Mouse (Mus musculus): Measurements from ENCODE around the gene Ssna1. TPM values are rescaled to one million over a fixed set of nuclear protein-coding genes. Genes with fewer than 3 reads are reported as not detected.

Ssna1 gene
- polyA plus RNA-seq, 1 experiment from 2014 or later: 173 TPM

DNA sequence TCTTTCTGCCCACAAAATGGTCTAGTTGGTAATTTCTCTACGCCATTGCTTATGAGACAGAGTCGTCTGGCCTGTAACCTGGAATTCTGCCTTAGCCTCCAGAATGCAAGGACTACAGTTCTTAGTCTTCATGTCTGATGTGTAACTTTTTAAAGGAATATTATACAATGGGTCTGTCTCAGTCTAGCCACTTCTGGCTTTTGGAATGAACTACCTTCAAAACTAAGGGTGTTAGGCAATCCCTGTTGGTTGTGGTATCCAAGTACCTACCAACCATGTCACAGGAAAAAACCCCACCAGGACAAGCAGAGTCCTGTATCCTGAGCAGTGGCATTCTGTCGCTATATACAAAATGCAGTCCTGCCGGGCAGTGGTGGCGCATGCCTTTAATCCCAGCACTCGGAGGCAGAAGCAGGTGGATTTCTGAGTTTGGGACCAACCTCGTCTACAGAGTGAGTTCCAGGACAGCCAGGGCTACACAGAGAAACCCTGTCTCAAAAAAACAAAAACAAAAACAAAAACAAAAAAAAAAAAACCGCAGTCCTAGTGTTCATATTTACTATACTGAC, 46.3 kb downstream of the Ssna1 start:
- no peak for DNase-seq (ENCODE audit: low spot score)
- Histone ChIP-seq H3K36me3 (ENCODE audit: insufficient read depth, low read length) (peaks cover 9% of the 10 kb centered on the region), H3K27me3 (replicated peaks; ENCODE audit: insufficient read depth, low read length) (no peaks in the 10 kb centered on the region; the same call in 1 of the 2 replicates), H3K4me2 (replicated peaks; ENCODE audit: low read depth, low read length) (peak overlapping the region; percentile 55), H3K4me3 (ENCODE audit: low read depth, low read length) (peak overlapping the region; percentile 46; the same call in 1 of the 2 replicates), H3K4me1 (ENCODE audit: insufficient read depth, low read depth, low read length) (peaks cover 6% of the 10 kb centered on the region; the same call in 1 of the 2 replicates), H3K9me3 (ENCODE audit: low read length) (no peaks in the 10 kb centered on the region), H3K27ac (ENCODE audit: low read length) (peak overlapping the region; percentile 93), H3K9ac (replicated peaks; ENCODE audit: low read depth) (no peak overlapping the region)
- no peak for TF ChIP-seq EP300 (IDR thresholded peaks at IDR 0.05)
- TF ChIP-seq CTCF (IDR thresholded peaks at IDR 0.05): no peak
- no peak for ATAC-seq
- 65% methylated on average over 8 of the region's 8 CpGs for WGBS

DNA sequence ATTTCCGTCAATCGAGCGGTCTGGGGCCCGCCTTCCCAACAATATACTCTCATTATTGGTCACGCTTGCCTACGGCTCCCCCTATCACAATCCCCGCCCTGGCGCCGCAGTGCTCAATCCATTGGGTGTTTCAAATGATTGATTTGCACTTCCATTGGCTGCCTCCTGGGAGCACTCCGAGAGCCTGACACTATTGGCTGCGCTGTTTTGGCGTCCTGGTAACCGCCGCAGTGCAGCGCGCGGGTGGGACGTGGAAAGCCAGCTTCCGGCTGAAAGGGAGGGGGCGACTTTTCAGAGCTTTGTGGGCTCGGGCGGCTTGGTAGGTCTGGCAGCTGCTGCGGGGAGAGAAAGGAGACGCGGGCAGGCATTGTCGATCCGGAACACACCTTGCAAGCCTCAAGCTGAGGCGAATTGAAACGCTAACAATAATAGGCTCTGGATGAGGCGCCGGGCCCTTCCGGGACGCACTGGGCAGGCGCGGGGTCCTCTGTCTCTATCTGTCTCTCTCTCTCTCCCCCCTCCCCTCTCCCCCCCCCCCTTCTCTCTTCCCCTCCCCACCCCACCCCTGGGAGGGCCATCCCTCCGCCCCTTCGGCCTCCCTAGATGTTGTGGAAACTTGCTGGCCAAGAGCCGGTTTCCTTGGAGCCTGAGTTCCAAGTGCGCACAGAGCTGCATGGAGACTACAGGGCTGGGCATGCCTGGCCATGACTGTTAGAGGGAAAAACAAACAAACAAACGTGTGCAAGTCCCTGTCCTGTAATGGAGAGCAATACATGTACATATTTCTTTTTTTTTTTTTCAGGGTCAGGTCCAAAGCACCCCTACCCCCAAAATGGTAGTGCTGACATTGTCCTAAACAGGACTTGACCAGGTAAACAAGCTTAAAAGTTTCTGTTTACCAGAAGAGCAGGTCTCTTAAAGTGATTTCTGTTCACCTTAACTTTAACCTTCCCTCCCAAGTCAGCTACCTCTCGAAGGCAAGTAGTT, 47.2 kb downstream of the Ssna1 start:
- H3K4me3 ChIP-seq (ENCODE audit: low read depth, low read length): peak overlapping the region; percentile 90
- ATAC-seq (peak; percentile 91), DNase-seq (ENCODE audit: low spot score) (peak; percentile 100)
- H3K4me2 ChIP-seq (replicated peaks; ENCODE audit: low read depth, low read length): peak overlapping the region; percentile 55
- TF ChIP-seq EP300 (IDR thresholded peaks at IDR 0.05) (peak; percentile 45; the same call in 1 of the 2 replicates), CTCF (IDR thresholded peaks at IDR 0.05) (no peak)
- no peaks in the 10 kb centered on the region for H3K9me3 ChIP-seq (ENCODE audit: low read length)
- H3K36me3 ChIP-seq (ENCODE audit: insufficient read depth, low read length): peaks cover 9% of the 10 kb centered on the region
- H3K27me3 ChIP-seq (replicated peaks; ENCODE audit: insufficient read depth, low read length): no peaks in the 10 kb centered on the region
- H3K27ac ChIP-seq (ENCODE audit: low read length): peak overlapping the region; percentile 93
- peaks cover 6% of the 10 kb centered on the region; the same call in 1 of the 2 replicates for H3K4me1 ChIP-seq (ENCODE audit: insufficient read depth, low read depth, low read length)
- peak overlapping the region; percentile 52 for H3K9ac ChIP-seq (replicated peaks; ENCODE audit: low read depth)
- WGBS: 2% methylated on average over 40 of the region's 41 CpGs

DNA sequence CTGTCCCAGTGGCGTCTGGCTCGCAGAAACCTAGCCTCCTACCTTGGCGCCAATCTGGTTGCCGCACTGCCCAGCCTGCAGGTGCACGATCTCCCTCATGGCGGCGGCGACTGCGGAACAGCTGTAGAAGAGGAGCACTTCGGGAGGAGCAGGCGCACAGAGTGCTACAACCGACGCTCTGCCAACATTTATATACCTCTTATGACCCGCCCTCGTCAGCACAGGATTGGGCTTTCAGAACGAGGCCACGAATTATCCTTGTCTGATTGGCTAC, 47.8 kb downstream of the Ssna1 start, which contains the start of gene Tubb4b:
TSS of gene Tubb4b (minus strand) at position 211 of the 274 bp plus-strand sequence.
- TF ChIP-seq EP300 (IDR thresholded peaks at IDR 0.05): peak; percentile 74; the same call in 1 of the 2 replicates
- TF ChIP-seq CTCF (IDR thresholded peaks at IDR 0.05): peak; percentile 52
- WGBS: under 1% methylated on average over 17 of the region's 17 CpGs
- H3K4me3 ChIP-seq (ENCODE audit: low read depth, low read length): peak within 1 kb of the TSS; percentile 90

DNA sequence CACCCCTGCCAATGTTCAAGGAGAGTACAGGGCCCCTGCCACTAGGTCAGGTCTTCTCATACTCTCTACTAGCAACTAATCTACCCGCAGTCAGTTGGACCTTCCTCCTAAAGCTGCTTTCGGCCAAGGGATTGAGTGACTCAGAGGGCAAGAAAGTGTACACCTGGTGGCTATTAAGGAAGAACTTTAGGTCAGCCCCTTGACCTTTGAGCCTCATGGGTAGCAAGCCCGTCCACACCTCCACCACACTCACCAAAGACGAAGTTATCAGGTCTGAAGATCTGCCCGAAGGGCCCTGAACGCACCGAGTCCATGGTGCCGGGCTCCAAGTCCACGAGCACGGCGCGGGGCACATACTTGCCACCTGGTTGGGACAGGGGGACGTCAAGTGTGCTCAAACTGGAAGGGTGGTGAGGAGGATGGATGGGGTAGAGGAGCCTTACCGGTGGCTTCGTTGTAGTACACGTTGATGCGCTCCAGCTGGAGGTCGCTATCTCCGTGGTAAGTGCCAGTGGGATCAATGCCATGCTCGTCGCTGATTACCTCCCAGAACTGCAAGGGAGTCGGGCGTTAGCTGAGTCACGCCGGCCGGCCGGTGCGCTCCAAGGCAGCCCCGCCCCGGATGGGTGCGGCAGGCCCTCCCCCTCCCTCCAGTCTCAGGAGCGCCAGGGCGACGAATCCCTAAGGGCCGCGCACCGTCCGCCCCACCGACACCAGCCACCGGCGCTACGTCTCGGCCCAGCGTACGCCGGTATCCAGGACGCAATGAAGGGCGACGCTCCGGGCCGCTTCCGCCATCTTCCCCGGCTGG, 48.4 kb downstream of the Ssna1 start:
- peak overlapping the region; percentile 90 for H3K4me3 ChIP-seq (ENCODE audit: low read depth, low read length)
- peak; percentile 94 for DNase-seq (ENCODE audit: low spot score)
- WGBS: under 1% methylated on average over 39 of the region's 53 CpGs

More for the DNA sequence above, 47.8 kb downstream of the Ssna1 start, which contains the start of gene Tubb4b:
- no peaks in the 10 kb centered on the region for H3K27me3 ChIP-seq (replicated peaks; ENCODE audit: insufficient read depth, low read length)
- peaks cover 6% of the 10 kb centered on the region; the same call in 1 of the 2 replicates for H3K4me1 ChIP-seq (ENCODE audit: insufficient read depth, low read depth, low read length)
- peak within 1 kb of the TSS; percentile 97 for H3K27ac ChIP-seq (ENCODE audit: low read length)
- no peak for DNase-seq (ENCODE audit: low spot score)
- ATAC-seq: no peak
- H3K36me3 ChIP-seq (ENCODE audit: insufficient read depth, low read length): peaks cover 9% of the 10 kb centered on the region
- peak within 1 kb of the TSS; percentile 79 for H3K4me2 ChIP-seq (replicated peaks; ENCODE audit: low read depth, low read length)
- no peaks in the 10 kb centered on the region for H3K9me3 ChIP-seq (ENCODE audit: low read length)
- H3K9ac ChIP-seq (replicated peaks; ENCODE audit: low read depth): peak within 1 kb of the TSS; percentile 91

DNA sequence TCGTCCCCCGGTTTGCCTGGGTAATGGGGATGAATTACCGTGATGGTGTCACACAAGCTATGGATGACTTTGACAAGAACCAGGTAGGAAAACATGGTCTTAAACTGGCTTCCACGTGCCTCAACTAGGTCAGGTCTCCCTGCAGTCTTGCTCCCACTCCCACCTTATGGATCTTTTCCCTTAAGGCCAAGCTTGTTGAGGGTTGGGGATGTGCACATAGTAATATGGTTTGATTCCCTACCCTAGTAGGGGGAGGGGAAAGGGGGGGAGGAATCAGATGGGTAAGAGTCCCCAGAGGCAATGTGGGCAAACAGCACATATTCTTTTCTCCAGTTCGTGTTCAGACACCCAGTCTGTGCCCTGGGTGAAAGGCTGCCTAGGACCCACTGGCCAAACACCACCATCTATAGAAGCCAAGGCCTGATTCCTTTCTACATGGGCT, 50.9 kb downstream of the Ssna1 start:
- Histone ChIP-seq H3K9ac (replicated peaks; ENCODE audit: low read depth) (no peak overlapping the region), H3K4me2 (replicated peaks; ENCODE audit: low read depth, low read length) (no peak overlapping the region), H3K9me3 (ENCODE audit: low read length) (no peaks in the 10 kb centered on the region), H3K4me1 (ENCODE audit: insufficient read depth, low read depth, low read length) (peaks cover 6% of the 10 kb centered on the region; the same call in 1 of the 2 replicates), H3K36me3 (ENCODE audit: insufficient read depth, low read length) (peaks cover 9% of the 10 kb centered on the region), H3K4me3 (ENCODE audit: low read depth, low read length) (no peak overlapping the region), H3K27me3 (replicated peaks; ENCODE audit: insufficient read depth, low read length) (no peaks in the 10 kb centered on the region), H3K27ac (ENCODE audit: low read length) (no peak overlapping the region)
- TF ChIP-seq EP300 (IDR thresholded peaks at IDR 0.05): no peak
- TF ChIP-seq CTCF (IDR thresholded peaks at IDR 0.05): no peak
- DNase-seq (ENCODE audit: low spot score): no peak
- WGBS: 61% methylated on average over 5 of the region's 5 CpGs
- ATAC-seq: no peak

More for the DNA sequence above, 48.4 kb downstream of the Ssna1 start:
- peak; percentile 59 for ATAC-seq
- Histone ChIP-seq H3K9ac (replicated peaks; ENCODE audit: low read depth) (peak overlapping the region; percentile 91), H3K27ac (ENCODE audit: low read length) (peak overlapping the region; percentile 97), H3K36me3 (ENCODE audit: insufficient read depth, low read length) (peaks cover 9% of the 10 kb centered on the region), H3K9me3 (ENCODE audit: low read length) (no peaks in the 10 kb centered on the region), H3K4me1 (ENCODE audit: insufficient read depth, low read depth, low read length) (peaks cover 6% of the 10 kb centered on the region; the same call in 1 of the 2 replicates), H3K27me3 (replicated peaks; ENCODE audit: insufficient read depth, low read length) (no peaks in the 10 kb centered on the region), H3K4me2 (replicated peaks; ENCODE audit: low read depth, low read length) (peak overlapping the region; percentile 79)
- TF ChIP-seq EP300 (IDR thresholded peaks at IDR 0.05) (no peak), CTCF (IDR thresholded peaks at IDR 0.05) (no peak)

Other genes starting within 250 kb of the Ssna1 start
- 49.3 and 50.2 TPM in 2 replicates for gene Nsmf, start 218.1 kb downstream of the Ssna1 start, polyA plus RNA-seq (2015; fragmentation: Nextera tagmentation; extraction: Ambion mirVana)
- gene Entpd8, start 192.1 kb downstream of the Ssna1 start, polyA plus RNA-seq (2015; fragmentation: Nextera tagmentation; extraction: Ambion mirVana): 3.0 and 3.4 TPM in 2 replicates
- 11.9 and 14.6 TPM in 2 replicates for gene Noxa1, start 177.3 kb downstream of the Ssna1 start, polyA plus RNA-seq (2015; fragmentation: Nextera tagmentation; extraction: Ambion mirVana)
- 14.1 and 16.0 TPM in 2 replicates for gene Nrarp, start 91.7 kb downstream of the Ssna1 start, polyA plus RNA-seq (2015; fragmentation: Nextera tagmentation; extraction: Ambion mirVana)
- gene Tor4a, start 75.6 kb downstream of the Ssna1 start, polyA plus RNA-seq (2015; fragmentation: Nextera tagmentation; extraction: Ambion mirVana): 13.8 and 14.8 TPM in 2 replicates
- gene Nelfb, start 60.9 kb downstream of the Ssna1 start, polyA plus RNA-seq (2015; fragmentation: Nextera tagmentation; extraction: Ambion mirVana): 74.0 and 80.1 TPM in 2 replicates
- gene Stpg3, start 57.8 kb downstream of the Ssna1 start, polyA plus RNA-seq (2015; fragmentation: Nextera tagmentation; extraction: Ambion mirVana): 0.12 TPM in 1 of 2 replicates, not detected in the other
- gene Fam166a, start 53.7 kb downstream of the Ssna1 start, polyA plus RNA-seq (2015; fragmentation: Nextera tagmentation; extraction: Ambion mirVana): 0.32 and 0.98 TPM in 2 replicates
- gene Tubb4b, start 47.7 kb downstream of the Ssna1 start, polyA plus RNA-seq (2015; fragmentation: Nextera tagmentation; extraction: Ambion mirVana): 344 and 386 TPM in 2 replicates
- gene Slc34a3, start 38.1 kb downstream of the Ssna1 start, polyA plus RNA-seq (2015; fragmentation: Nextera tagmentation; extraction: Ambion mirVana): not detected in 2 replicates
- gene Rnf224, start 35.7 kb downstream of the Ssna1 start, polyA plus RNA-seq (2015; fragmentation: Nextera tagmentation; extraction: Ambion mirVana): 0.10 TPM in 1 of 2 replicates, not detected in the other
- 3.4 TPM in 2 replicates for gene Rnf208, start 30.2 kb downstream of the Ssna1 start, polyA plus RNA-seq (2015; fragmentation: Nextera tagmentation; extraction: Ambion mirVana)
- 0.69 and 0.85 TPM in 2 replicates for gene Cysrt1, start 30.0 kb downstream of the Ssna1 start, polyA plus RNA-seq (2015; fragmentation: Nextera tagmentation; extraction: Ambion mirVana)
- gene AL732309.1, start 25.6 kb downstream of the Ssna1 start, polyA plus RNA-seq (2015; fragmentation: Nextera tagmentation; extraction: Ambion mirVana): 4.1 and 4.3 TPM in 2 replicates
- gene Tmem203, start 17.0 kb downstream of the Ssna1 start, polyA plus RNA-seq (2015; fragmentation: Nextera tagmentation; extraction: Ambion mirVana): 43.2 and 44.9 TPM in 2 replicates
- 7.2 and 7.4 TPM in 2 replicates for gene Tprn, start 9.8 kb downstream of the Ssna1 start, polyA plus RNA-seq (2015; fragmentation: Nextera tagmentation; extraction: Ambion mirVana)
- 88.4 and 89.0 TPM in 2 replicates for gene Anapc2, start within 50 bp of the Ssna1 start, polyA plus RNA-seq (2015; fragmentation: Nextera tagmentation; extraction: Ambion mirVana)
- not detected in 2 replicates for gene Tmem210, start 15.7 kb upstream of the Ssna1 start, polyA plus RNA-seq (2015; fragmentation: Nextera tagmentation; extraction: Ambion mirVana)
- gene Lrrc26, start 17.5 kb upstream of the Ssna1 start, polyA plus RNA-seq (2015; fragmentation: Nextera tagmentation; extraction: Ambion mirVana): 42.2 and 46.5 TPM in 2 replicates
- gene Grin1, start 46.7 kb upstream of the Ssna1 start, polyA plus RNA-seq (2015; fragmentation: Nextera tagmentation; extraction: Ambion mirVana): 0.30 and 0.36 TPM in 2 replicates
- 36.8 and 40.9 TPM in 2 replicates for gene Man1b1, start 59.9 kb upstream of the Ssna1 start, polyA plus RNA-seq (2015; fragmentation: Nextera tagmentation; extraction: Ambion mirVana)
- 10.5 and 11.1 TPM in 2 replicates for gene Dpp7, start 83.9 kb upstream of the Ssna1 start, polyA plus RNA-seq (2015; fragmentation: Nextera tagmentation; extraction: Ambion mirVana)
- 74.4 and 75.5 TPM in 2 replicates for gene Uap1l1, start 93.2 kb upstream of the Ssna1 start, polyA plus RNA-seq (2015; fragmentation: Nextera tagmentation; extraction: Ambion mirVana)
- gene Sapcd2, start 99.9 kb upstream of the Ssna1 start, polyA plus RNA-seq (2015; fragmentation: Nextera tagmentation; extraction: Ambion mirVana): 2.2 and 2.4 TPM in 2 replicates
- gene Entpd2, start 123.4 kb upstream of the Ssna1 start, polyA plus RNA-seq (2015; fragmentation: Nextera tagmentation; extraction: Ambion mirVana): 2.6 and 2.8 TPM in 2 replicates
- 42.7 and 45.3 TPM in 2 replicates for gene Npdc1, start 126.9 kb upstream of the Ssna1 start, polyA plus RNA-seq (2015; fragmentation: Nextera tagmentation; extraction: Ambion mirVana)
- 0.32 and 0.45 TPM in 2 replicates for gene Fut7, start 150.8 kb upstream of the Ssna1 start, polyA plus RNA-seq (2015; fragmentation: Nextera tagmentation; extraction: Ambion mirVana)
- gene Abca2, start 156.3 kb upstream of the Ssna1 start, polyA plus RNA-seq (2015; fragmentation: Nextera tagmentation; extraction: Ambion mirVana): 2.7 and 4.0 TPM in 2 replicates
- 633 and 715 TPM in 2 replicates for gene Clic3, start 184.4 kb upstream of the Ssna1 start, polyA plus RNA-seq (2015; fragmentation: Nextera tagmentation; extraction: Ambion mirVana)
- 67.4 and 68.9 TPM in 2 replicates for gene Paxx, start 188.7 kb upstream of the Ssna1 start, polyA plus RNA-seq (2015; fragmentation: Nextera tagmentation; extraction: Ambion mirVana)
- gene Ptgds, start 197.6 kb upstream of the Ssna1 start, polyA plus RNA-seq (2015; fragmentation: Nextera tagmentation; extraction: Ambion mirVana): 5.8 and 6.1 TPM in 2 replicates
- gene Lcn12, start 221.5 kb upstream of the Ssna1 start, polyA plus RNA-seq (2015; fragmentation: Nextera tagmentation; extraction: Ambion mirVana): not detected in 2 replicates
- 39.7 and 43.4 TPM in 2 replicates for gene Fbxw5, start 228.3 kb upstream of the Ssna1 start, polyA plus RNA-seq (2015; fragmentation: Nextera tagmentation; extraction: Ambion mirVana)
- 2.6 and 3.2 TPM in 2 replicates for gene C8g, start 229.3 kb upstream of the Ssna1 start, polyA plus RNA-seq (2015; fragmentation: Nextera tagmentation; extraction: Ambion mirVana)